In the genomic region with DNA sequence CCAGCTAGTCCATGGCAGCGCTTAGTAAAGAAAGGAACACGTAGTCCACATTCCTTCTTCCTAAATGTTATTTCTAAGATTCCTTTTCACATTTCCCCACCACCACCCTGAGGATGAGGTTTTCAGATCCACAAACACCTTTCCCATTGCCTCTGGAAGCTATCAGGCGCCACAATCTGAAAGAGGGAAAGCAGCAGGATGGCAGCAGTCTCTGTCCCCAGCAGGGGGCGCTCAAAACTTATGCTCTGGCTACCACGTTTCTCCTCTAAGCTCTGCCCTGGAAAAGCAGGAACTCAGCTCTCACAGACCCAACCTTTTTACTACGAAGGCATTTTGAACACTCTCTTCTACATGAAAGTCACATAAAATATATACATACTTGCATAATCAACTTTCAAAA, we compare ENCODE assay signal across 8 mouse cellular contexts. TPM values are rescaled to one million over a fixed set of nuclear protein-coding genes. Genes with fewer than 3 reads are reported as not detected.
A peak's percentile ranks its signal among the peaks of the same experiment; 100 is the strongest.
DNase-seq lines count a peak whose midpoint lies in the region; ATAC-seq and TF ChIP-seq lines count a peak whose summit lies in the region.

No protein-coding gene starts in this region.

- no peak for TF ChIP-seq POLR2A in ES-Bruce4 (IDR thresholded peaks at IDR 0.05; ENCODE audit: insufficient read depth, low read length)

- TF ChIP-seq CTCF in ES-Bruce4 (IDR thresholded peaks at IDR 0.05; ENCODE audit: low read depth, low read length) = peak; percentile 86

- no peak for TF ChIP-seq EP300 in ES-Bruce4 (IDR thresholded peaks at IDR 0.05; ENCODE audit: insufficient read depth, low read depth, low read length)

- peak; percentile 14 for DNase-seq in cerebellum, adult 11-12 months
- DNase-seq in frontal cortex, adult 2 months (ENCODE audit: extremely low spot score in 1 of 2, low spot score in 1 of 2) = peak; percentile 46 to 91
- DNase-seq in hindbrain, embryonic 11.5 days (ENCODE audit: low spot score) = peak; percentile 91
- peak; percentile 82 to 87 for DNase-seq in layer of hippocampus, postnatal 10 days (ENCODE audit: low spot score in 2 of 2)
- DNase-seq in lung, postnatal 10 days = peak; percentile 85
- DNase-seq in ovary, postnatal 14 days (ENCODE audit: low spot score) = peak; percentile 68
- peak; percentile 81 for DNase-seq in thymus, postnatal 14 days

- H3K27me3 ChIP-seq in ES-Bruce4 (ENCODE audit: control insufficient read depth, insufficient read depth, low read length, poor library complexity, severe bottlenecking) = no peaks in the 10 kb centered on the region
- no peaks in the 10 kb centered on the region for H3K27me3 ChIP-seq in hindbrain, embryonic 11.5 days (ENCODE audit: control insufficient read depth, insufficient read depth, low read length)

- H3K9ac ChIP-seq in ES-Bruce4 (ENCODE audit: low read depth, poor library complexity, severe bottlenecking) = no peak overlapping the region
- H3K9ac ChIP-seq in hindbrain, embryonic 11.5 days (ENCODE audit: low read depth, low read length) = no peak overlapping the region

- no peak overlapping the region for H3K4me3 ChIP-seq in ES-Bruce4 (ENCODE audit: low read depth, low read length)
- H3K4me3 ChIP-seq in hindbrain, embryonic 11.5 days (ENCODE audit: low read depth, low read length) = no peak overlapping the region

- 11% methylated on average over 6 of the region's 6 CpGs for WGBS in hindbrain, embryonic 11.5 days

- H3K4me2 ChIP-seq in hindbrain, embryonic 11.5 days (replicated peaks; ENCODE audit: low read depth, low read length) = peak overlapping the region; percentile 13; the same call in 1 of the 2 replicates

- H3K4me1 ChIP-seq in ES-Bruce4 (ENCODE audit: control insufficient read depth, insufficient read depth, low read length) = no peaks in the 10 kb centered on the region
- H3K4me1 ChIP-seq in hindbrain, embryonic 11.5 days (replicated peaks; ENCODE audit: control insufficient read depth, insufficient read depth, low read length) = no peaks in the 10 kb centered on the region

- no peaks in the 10 kb centered on the region for H3K36me3 ChIP-seq in ES-Bruce4 (ENCODE audit: control insufficient read depth, insufficient read depth, low read length, poor library complexity, severe bottlenecking)
- H3K36me3 ChIP-seq in hindbrain, embryonic 11.5 days (ENCODE audit: control insufficient read depth, insufficient read depth, low read length) = no peaks in the 10 kb centered on the region

- ATAC-seq in hindbrain, embryonic 11.5 days (ENCODE audit: low FRiP score) = peak; percentile 78

- H3K9me3 ChIP-seq in ES-Bruce4 (replicated peaks; ENCODE audit: control insufficient read depth, insufficient read depth, low read length, poor library complexity, severe bottlenecking) = no peaks in the 10 kb centered on the region
- H3K9me3 ChIP-seq in hindbrain, embryonic 11.5 days (ENCODE audit: control insufficient read depth, low read length) = no peaks in the 10 kb centered on the region

- H3K27ac ChIP-seq in ES-Bruce4 (ENCODE audit: insufficient read depth, low read length) = no peak overlapping the region
- no peak overlapping the region for H3K27ac ChIP-seq in hindbrain, embryonic 11.5 days (ENCODE audit: low read depth, low read length)

RNA-seq across cellular contexts. Expression of a gene that starts 32.2 kb away (rescaled TPM):
- 29.5 and 33.5 TPM in 2 replicates for polyA plus RNA-seq in ES-Bruce4 (2011; ENCODE audit: insufficient read depth, insufficient read length, low read depth, missing spikeins)
- polyA plus RNA-seq in frontal cortex, adult 2 months (2012; rRNA removed) = 4.6 and 5.4 TPM in 2 replicates
- 26.4 and 30.2 TPM in 2 replicates for polyA plus RNA-seq in hindbrain, embryonic 11.5 days (2014; fragmentation: Nextera tagmentation; extraction: Ambion mirVana)
- 1 to 10 TPM; 6.2 to 8.3 TPM for total RNA-seq in layer of hippocampus, postnatal 10 days (2021)

Comparison
In these comparisons a context has a peak if more than half of its experiments do, and no peak if none do; other contexts are left out.
1. DNase-seq: peak in every context shown above with its lines; median percentile 91 in hindbrain, embryonic 11.5 days; 85 in lung, postnatal 10 days; 84 in layer of hippocampus, postnatal 10 days; 81 in thymus, postnatal 14 days; 68 in frontal cortex, adult 2 months; 68 in ovary, postnatal 14 days; 14 in cerebellum, adult 11-12 months.